8 mouse cellular contexts compared by ENCODE assay signal in genomic region chr6:40346959-40347771, GRCm38 (mm10). TPM values are rescaled to one million over a fixed set of nuclear protein-coding genes. Genes with fewer than 3 reads are reported as not detected.
DNase-seq lines count a peak whose midpoint lies in the region; ATAC-seq lines count a peak whose summit lies in the region.

No protein-coding gene starts in this region.

- ATAC-seq in hindbrain, embryonic 15.5 days (ENCODE audit: low FRiP score, low read depth), result peak; percentile 68
- ATAC-seq in hindbrain, embryonic 11.5 days (ENCODE audit: low FRiP score), result no peak

- no peak for DNase-seq in hindbrain, embryonic 11.5 days (ENCODE audit: low spot score)
- peak; percentile 18 for DNase-seq in Muller cell, postnatal 12 days (ENCODE audit: inconsistent ontology term)
- DNase-seq in frontal cortex, postnatal 10 days (ENCODE audit: low spot score in 2 of 2), result peak; percentile 43 to 46
- DNase-seq in layer of hippocampus, adult 11-12 months (ENCODE audit: low spot score), result peak; percentile 77
- DNase-seq in lung, postnatal 36 days, result peak; percentile 45
- DNase-seq in thymus, postnatal 0 days (ENCODE audit: low spot score), result no peak
- DNase-seq in adrenal gland, postnatal 4 days (ENCODE audit: low spot score in 2 of 2), result no peak

- peak overlapping the region; percentile 51 for H3K27ac ChIP-seq in hindbrain, embryonic 15.5 days (replicated peaks)
- H3K27ac ChIP-seq in hindbrain, embryonic 11.5 days (ENCODE audit: low read depth, low read length), result no peak overlapping the region

- H3K9me3 ChIP-seq in hindbrain, embryonic 15.5 days, result no peaks in the 10 kb centered on the region
- no peaks in the 10 kb centered on the region for H3K9me3 ChIP-seq in hindbrain, embryonic 11.5 days (ENCODE audit: control insufficient read depth, low read length)

- peaks cover 10% of the 10 kb centered on the region for H3K36me3 ChIP-seq in hindbrain, embryonic 15.5 days
- H3K36me3 ChIP-seq in hindbrain, embryonic 11.5 days (ENCODE audit: control insufficient read depth, insufficient read depth, low read length), result no peaks in the 10 kb centered on the region

- H3K4me2 ChIP-seq in hindbrain, embryonic 15.5 days, result no peak overlapping the region
- no peak overlapping the region for H3K4me2 ChIP-seq in hindbrain, embryonic 11.5 days (replicated peaks; ENCODE audit: low read depth, low read length)

- 69% methylated on average over 10 of the region's 10 CpGs for WGBS in hindbrain, embryonic 15.5 days
- WGBS in hindbrain, embryonic 11.5 days, result 94% methylated on average over 10 of the region's 10 CpGs

- H3K4me3 ChIP-seq in hindbrain, embryonic 15.5 days, result no peak overlapping the region
- H3K4me3 ChIP-seq in hindbrain, embryonic 11.5 days (ENCODE audit: low read depth, low read length), result no peak overlapping the region

- no peaks in the 10 kb centered on the region for H3K27me3 ChIP-seq in hindbrain, embryonic 15.5 days
- H3K27me3 ChIP-seq in hindbrain, embryonic 11.5 days (ENCODE audit: control insufficient read depth, insufficient read depth, low read length), result no peaks in the 10 kb centered on the region

- H3K4me1 ChIP-seq in hindbrain, embryonic 15.5 days (replicated peaks), result peaks cover 4% of the 10 kb centered on the region; the same call in 1 of the 2 replicates
- no peaks in the 10 kb centered on the region for H3K4me1 ChIP-seq in hindbrain, embryonic 11.5 days (replicated peaks; ENCODE audit: control insufficient read depth, insufficient read depth, low read length)

- H3K9ac ChIP-seq in hindbrain, embryonic 15.5 days, result no peak overlapping the region
- no peak overlapping the region for H3K9ac ChIP-seq in hindbrain, embryonic 11.5 days (ENCODE audit: low read depth, low read length)

RNA-seq across cellular contexts. Expression of gene Agk, which starts 22.2 kb away (rescaled TPM):
- 57.2 and 57.3 TPM in 2 replicates for polyA plus RNA-seq in hindbrain, embryonic 15.5 days (2015; fragmentation: Nextera tagmentation; extraction: Ambion mirVana)
- polyA plus RNA-seq in hindbrain, embryonic 11.5 days (2014; fragmentation: Nextera tagmentation; extraction: Ambion mirVana), result 43.2 and 43.4 TPM in 2 replicates
- 41.5 and 45.2 TPM in 2 replicates for polyA plus RNA-seq in thymus, postnatal 0 days (2015; fragmentation: Nextera tagmentation; extraction: Ambion mirVana)
- 10 to 100 TPM; 35.7 to 40.0 TPM for total RNA-seq in adrenal gland, postnatal 4 days (2021)

Comparison
In these comparisons a context has a peak if more than half of its experiments do, and no peak if none do; other contexts are left out.
1. DNase-seq: peak in Muller cell, postnatal 12 days (single experiment), frontal cortex, postnatal 10 days (2 of 2), layer of hippocampus, adult 11-12 months (single experiment) and lung, postnatal 36 days (single experiment); none in hindbrain, embryonic 11.5 days (single experiment), thymus, postnatal 0 days (single experiment) and adrenal gland, postnatal 4 days (0 of 2).